Mouse (Mus musculus) liver, embryonic 14.5 days (tissue): ENCODE measurements around the gene Stard13. TPM values are rescaled to one million over a fixed set of nuclear protein-coding genes. Genes with fewer than 3 reads are reported as not detected.

ENCODE experiments used
- ATAC-seq: fragments of 200-750 bp; cut with Nextera tagmentation; 2 replicates; pipeline ENCODE4 v1.8.0; 2017; ENCODE audit warnings: moderate number of reproducible peaks, mild to moderate bottlenecking, moderate library complexity; ENCODE audit not compliant: insufficient read depth
- DNase-seq, 3 experiments: peaks; one replicate each; pipeline ENCODE4 v3.0.0-alpha.2; 2012 to 2013; ENCODE audit warnings: low read depth in 3 of 3, low spot score in 3 of 3
- H3K27ac ChIP-seq: fragments of 300-500 bp; sonication (generic); 2 replicates; pipeline ENCODE4 v1.5.1; 2014; ENCODE audit warnings: moderate library complexity, mild to moderate bottlenecking, control low read depth, inconsistent platforms
- H3K27me3 ChIP-seq: fragments of 300-500 bp; sonication (generic); 2 replicates; pipeline ENCODE4 v1.6.1; 2014; ENCODE audit warnings: mild to moderate bottlenecking, low read length, moderate library complexity; ENCODE audit not compliant: control insufficient read depth, insufficient read depth
- H3K36me3 ChIP-seq: fragments of 300-500 bp; sonication (generic); replicated peaks from 2 replicates; pipeline ENCODE4 v1.6.1; 2014; ENCODE audit warnings: low read depth; ENCODE audit not compliant: control insufficient read depth, insufficient read depth
- H3K4me1 ChIP-seq, 2 experiments: fragments of 200-500 bp in 1 of 2; fragments of 300-500 bp in 1 of 2; sonication (generic) in 1 of 2; replicated peaks; 2 replicates each; pipeline ENCODE4 v1.6.1; 2012 to 2014; ENCODE audit warnings: antibody characterized with exemption in 1 of 2, inconsistent platforms in 1 of 2, low read length in 1 of 2; ENCODE audit not compliant: control insufficient read depth in 2 of 2, insufficient read depth in 2 of 2
- H3K4me2 ChIP-seq: fragments of 300-500 bp; sonication (generic); 2 replicates; pipeline ENCODE4 v1.6.1; 2014; ENCODE audit warnings: low read depth, mild to moderate bottlenecking, control low read depth, moderate library complexity
- H3K4me3 ChIP-seq, 2 experiments: fragments of 200-500 bp in 1 of 2; fragments of 300-500 bp in 1 of 2; sonication (generic) in 1 of 2; 2 replicates each; pipeline ENCODE4 v1.5.1; 2012 to 2014; ENCODE audit warnings: low read depth in 2 of 2, low read length in 2 of 2, mild to moderate bottlenecking in 2 of 2, control low read depth in 1 of 2, inconsistent platforms in 1 of 2, moderate library complexity in 1 of 2; ENCODE audit not compliant: insufficient read depth in 1 of 2
- H3K9ac ChIP-seq: fragments of 300-500 bp; sonication (generic); replicated peaks from 2 replicates; pipeline ENCODE4 v1.6.1; 2014; ENCODE audit warnings: mild to moderate bottlenecking, control low read depth, moderate library complexity
- H3K9me3 ChIP-seq: fragments of 300-500 bp; sonication (generic); 2 replicates; pipeline ENCODE4 v1.6.1; 2016; ENCODE audit warnings: low read length, mixed read lengths; ENCODE audit not compliant: control insufficient read depth
- CTCF ChIP-seq: IDR thresholded peaks from 2 replicates; pipeline ENCODE4 v1.5.1; 2016; ENCODE audit warnings: antibody characterized with exemption, low read depth, control low read depth
- EP300 ChIP-seq: IDR thresholded peaks from 2 replicates; pipeline ENCODE4 v1.6.1; 2016; ENCODE audit warnings: antibody characterized with exemption, low read depth
- WGBS: fragments of 180-500 bp; shearing (Covaris S2); extraction: QIAGEN DNeasy Blood & Tissue Kit; methylation state at CpG from one replicate; pipeline ENCODE4 v1.1.7; 2014; ENCODE audit not compliant: insufficient replicate concordance; 5-methylcytosine and 5-hydroxymethylcytosine counted together
- polyA plus RNA-seq, 2 experiments: library from polyadenylated mRNA; depleted of rRNA in 1 of 2; stranded (reverse) in 1 of 2; unstranded in 1 of 2; fragments of >200 nt; fragmentation: Nextera tagmentation in 1 of 2; extraction: Ambion mirVana in 1 of 2; gene quantifications; 2 replicates each; pipeline versions ENCODE4 v1.2.1 to v1.2.3; 2012 to 2014

Gene Stard13
- polyA plus RNA-seq, 2 experiments = 0.56 to 1.1 TPM

DNA sequence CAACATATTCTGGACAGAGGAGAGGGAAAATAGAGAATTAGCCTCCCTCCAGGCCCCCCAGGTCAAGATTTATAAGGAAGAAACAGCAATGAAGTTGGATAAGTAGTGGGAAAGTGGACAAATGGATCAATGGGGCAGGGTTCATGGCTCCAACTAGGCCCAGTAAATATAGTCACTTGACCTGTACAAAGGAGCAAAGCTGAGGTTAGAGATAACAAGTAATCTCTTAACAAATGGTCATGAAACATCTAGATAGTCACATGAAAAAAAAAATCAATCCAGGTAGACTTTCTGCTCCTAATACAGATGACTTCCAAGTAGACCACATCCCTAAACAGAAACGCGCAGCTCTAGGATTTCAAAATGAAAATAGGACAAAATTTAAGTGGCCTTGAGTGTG lies 155.7 kb downstream of the Stard13 start:
- Histone ChIP-seq H3K4me3 (no peak overlapping the region), H3K4me1 (peaks cover 0 to 3% of the 10 kb centered on the region in 2 experiments; a peak in 2 of 4 replicates), H3K27ac (no peak overlapping the region), H3K4me2 (no peak overlapping the region), H3K36me3 (no peaks in the 10 kb centered on the region), H3K27me3 (no peaks in the 10 kb centered on the region), H3K9ac (no peak overlapping the region), H3K9me3 (no peaks in the 10 kb centered on the region)
- WGBS = 81% methylated on average over 2 of the region's 2 CpGs
- ATAC-seq (no peak), DNase-seq (no peak)
- no peak for TF ChIP-seq EP300
- no peak for TF ChIP-seq CTCF

DNA sequence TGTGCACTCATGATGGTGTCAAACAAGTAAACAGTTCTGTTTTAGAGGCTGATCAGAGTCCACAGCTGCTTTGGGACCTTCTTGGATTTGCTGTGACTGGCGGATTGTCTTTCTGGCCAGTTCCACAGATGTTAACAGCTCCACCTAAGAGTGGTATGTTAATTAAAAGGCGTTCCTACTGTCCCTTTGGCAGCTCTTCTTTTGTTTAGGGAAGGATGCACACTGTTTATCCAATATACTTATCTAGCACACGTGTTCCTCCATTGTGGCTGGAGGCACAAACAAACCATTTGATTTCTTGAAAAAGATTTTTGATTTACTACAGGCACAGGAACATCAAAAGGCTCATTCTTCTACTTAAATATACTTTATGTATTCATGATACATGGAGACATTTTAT lies 156.7 kb downstream of the Stard13 start:
- H3K27me3 ChIP-seq = no peaks in the 10 kb centered on the region
- TF ChIP-seq CTCF (no peak), EP300 (no peak)
- no peaks in the 10 kb centered on the region for H3K9me3 ChIP-seq
- ATAC-seq = no peak
- peaks cover 0 to 3% of the 10 kb centered on the region in 2 experiments; a peak in 2 of 4 replicates for H3K4me1 ChIP-seq
- no peaks in the 10 kb centered on the region for H3K36me3 ChIP-seq
- WGBS = 42% methylated on average over 3 of the region's 3 CpGs
- no peak overlapping the region for H3K4me2 ChIP-seq
- H3K27ac ChIP-seq = no peak overlapping the region
- DNase-seq = no peak
- H3K4me3 ChIP-seq = no peak overlapping the region
- no peak overlapping the region for H3K9ac ChIP-seq

DNA sequence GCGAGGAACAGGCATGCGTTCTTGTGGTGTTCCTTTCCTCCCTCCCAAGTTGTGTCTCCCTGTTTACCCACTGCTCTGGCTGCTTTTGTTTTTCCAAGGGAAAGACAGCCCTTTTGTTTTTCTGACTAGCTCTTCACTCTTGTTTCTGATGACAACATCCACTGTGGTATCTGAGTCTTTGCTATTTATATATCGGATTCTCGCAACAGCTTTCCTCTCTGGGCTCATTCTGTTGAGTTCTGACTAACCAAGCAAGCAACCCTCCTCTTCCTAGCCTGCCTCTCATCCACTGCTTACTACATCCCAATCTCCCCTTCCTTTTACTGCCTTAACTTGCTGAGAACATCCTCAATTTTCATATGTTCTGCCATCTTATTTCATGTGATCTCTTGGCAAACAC lies 159.4 kb downstream of the Stard13 start:
- H3K9ac ChIP-seq = no peak overlapping the region
- H3K4me3 ChIP-seq = no peak overlapping the region
- DNase-seq (no peak), ATAC-seq (no peak)
- H3K27me3 ChIP-seq = no peaks in the 10 kb centered on the region
- no peaks in the 10 kb centered on the region for H3K36me3 ChIP-seq
- TF ChIP-seq EP300 = no peak
- TF ChIP-seq CTCF = no peak
- no peak overlapping the region for H3K27ac ChIP-seq
- 0 out of 4 replicates have a peak, but pooled peaks cover 0 to 1% of the 10 kb centered on the region in 2 experiments for H3K4me1 ChIP-seq
- 57% methylated on average over 4 of the region's 4 CpGs for WGBS
- H3K9me3 ChIP-seq = no peaks in the 10 kb centered on the region
- H3K4me2 ChIP-seq = no peak overlapping the region

- H3K27me3 ChIP-seq = no peaks in the 10 kb centered on the region
- no peak overlapping the region for H3K4me3 ChIP-seq
- DNase-seq (no peak), ATAC-seq (no peak)
- H3K27ac ChIP-seq = no peak overlapping the region
- no peaks in the 10 kb centered on the region for H3K4me1 ChIP-seq
- no peak overlapping the region for H3K9ac ChIP-seq
- H3K4me2 ChIP-seq = no peak overlapping the region
- H3K9me3 ChIP-seq = no peaks in the 10 kb centered on the region
- no peak for TF ChIP-seq EP300
- TF ChIP-seq CTCF = no peak
- H3K36me3 ChIP-seq = no peaks in the 10 kb centered on the region
- WGBS = 46% methylated on average over 6 of the region's 6 CpGs
These were observed 162.2 kb downstream of the Stard13 start for GRCm38 (mm10) chr5:151071430-151071829.

- no peak overlapping the region for H3K4me2 ChIP-seq
- no peak overlapping the region for H3K9ac ChIP-seq
- H3K36me3 ChIP-seq = no peaks in the 10 kb centered on the region
- no peak overlapping the region for H3K27ac ChIP-seq
- no peaks in the 10 kb centered on the region for H3K9me3 ChIP-seq
- ATAC-seq (no peak), DNase-seq (no peak)
- no peaks in the 10 kb centered on the region for H3K27me3 ChIP-seq
- H3K4me1 ChIP-seq = no peaks in the 10 kb centered on the region
- H3K4me3 ChIP-seq = no peak overlapping the region
- TF ChIP-seq CTCF = no peak
- no peak for TF ChIP-seq EP300
- WGBS = 58% methylated on average over 6 of the region's 6 CpGs
These were observed 162.7 kb downstream of the Stard13 start for GRCm38 (mm10) chr5:151070896-151071295.

DNA sequence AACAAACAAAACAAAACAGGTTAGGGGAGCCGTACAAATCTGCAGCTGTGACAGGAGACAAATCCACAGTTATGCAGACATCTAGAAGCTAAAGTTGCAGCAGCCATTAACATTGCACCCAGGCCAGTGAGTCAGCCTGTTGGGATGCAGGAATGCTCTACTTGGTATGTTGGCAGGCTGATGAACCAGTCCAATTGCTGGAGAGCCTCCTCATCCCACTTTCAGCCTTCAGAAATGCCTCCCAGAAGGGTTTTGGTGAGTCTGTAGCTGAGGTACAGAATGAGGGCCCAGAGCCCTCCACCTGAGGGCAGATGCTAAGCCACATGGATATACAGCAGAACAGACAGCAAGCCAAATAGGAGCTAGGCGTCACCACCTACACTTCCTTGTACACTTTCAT lies 164.1 kb downstream of the Stard13 start:
- WGBS = 68% methylated on average over 2 of the region's 2 CpGs
- Histone ChIP-seq H3K4me3 (no peak overlapping the region), H3K27ac (no peak overlapping the region), H3K27me3 (no peaks in the 10 kb centered on the region), H3K9me3 (no peaks in the 10 kb centered on the region), H3K4me1 (no peaks in the 10 kb centered on the region), H3K9ac (no peak overlapping the region), H3K4me2 (no peak overlapping the region), H3K36me3 (no peaks in the 10 kb centered on the region)
- ATAC-seq (no peak), DNase-seq (no peak)
- TF ChIP-seq CTCF = no peak
- no peak for TF ChIP-seq EP300
